Comparison of ENCODE assay signal across 15 mouse cellular contexts in genomic region chr11:51545811-51546210, GRCm38 (mm10).
"Had no signal": no experiment of that assay in that cellular context is flagged by ENCODE, and none has a peak within 500 bp of the region (broad histone marks: within the 10 kb centered on the region; RNA-seq: fewer than 3 reads in every experiment).

No protein-coding gene starts in this region.

- H3K4me2 ChIP-seq: liver, embryonic 13.5 days; midbrain, embryonic 11.5 days; midbrain, embryonic 15.5 days; neural tube, embryonic 13.5 days had no signal

- H3K9ac ChIP-seq: liver, embryonic 13.5 days; midbrain, embryonic 15.5 days; neural tube, embryonic 13.5 days had no signal

- DNase-seq: kidney, adult 2 months; left cerebral cortex, postnatal 4 days; liver, embryonic 13.5 days; lung, adult 2 months; lung, postnatal 14 days; lung, postnatal 4 days; thymus, adult 2 months; thymus, postnatal 14 days; thymus, postnatal 4 days had no signal

- H3K27ac ChIP-seq: kidney, postnatal 0 days; liver, embryonic 13.5 days; midbrain, embryonic 15.5 days; neural tube, embryonic 13.5 days had no signal

- ATAC-seq: intestine, postnatal 0 days; midbrain, embryonic 15.5 days had no signal

- H3K9me3 ChIP-seq: liver, embryonic 13.5 days; midbrain, embryonic 15.5 days; neural tube, embryonic 13.5 days had no signal

- H3K36me3 ChIP-seq: liver, embryonic 13.5 days; midbrain, embryonic 15.5 days; neural tube, embryonic 13.5 days had no signal

- H3K4me1 ChIP-seq: midbrain, embryonic 15.5 days had no signal

- H3K4me3 ChIP-seq: liver, embryonic 13.5 days; midbrain, embryonic 15.5 days; myocyte; neural tube, embryonic 13.5 days had no signal

- H3K27me3 ChIP-seq: liver, embryonic 13.5 days; midbrain, embryonic 15.5 days; neural tube, embryonic 13.5 days had no signal
